Mouse (Mus musculus) small intestine, adult 2 months (tissue): ENCODE measurements around the gene Zkscan7.

Experiments
- CTCF ChIP-seq: fragments of 200-500 bp; IDR thresholded peaks from 2 replicates; pipeline ENCODE4 v1.5.1; 2012; ENCODE audit warnings: low read depth, mild to moderate bottlenecking, control low read depth, inconsistent platforms, low read length, moderate library complexity, mixed read lengths; ENCODE audit not compliant: insufficient replicate concordance, insufficient read length; ENCODE audit errors: extremely low read depth
- POLR2A ChIP-seq: fragments of 200-500 bp; IDR thresholded peaks from 2 replicates; pipeline ENCODE4 v1.6.1; 2012; ENCODE audit warnings: low read depth, mild to moderate bottlenecking, control low read depth, inconsistent platforms, low read length, moderate library complexity

GRCm38 (mm10) chr9:122836126-122836525, 49.4 kb upstream of the Zkscan7 start:
- no peak for TF ChIP-seq POLR2A
- TF ChIP-seq CTCF: no peak
